Mouse (Mus musculus) kidney, embryonic 16.5 days (tissue): ENCODE results near the gene Rnf8. TPM values are rescaled to one million over a fixed set of nuclear protein-coding genes. Genes with fewer than 3 reads are reported as not detected.
"Not testable (repeated sequence)": the region's sequence is repeated elsewhere in the genome, so short reads cannot be mapped to it uniquely, and the experiment has no call there.

Source experiments
- ATAC-seq: fragments of 200-750 bp; cut with Nextera tagmentation; 2 replicates; pipeline ENCODE4 v1.8.0; 2017; ENCODE audit warnings: moderate TSS enrichment; ENCODE audit not compliant: low FRiP score, low TSS enrichment
- H3K27ac ChIP-seq: fragments of 300-500 bp; sonication (generic); 2 replicates; pipeline ENCODE4 v1.5.1; 2014; ENCODE audit warnings: low read length
- H3K27me3 ChIP-seq: fragments of 300-500 bp; sonication (generic); 2 replicates; pipeline ENCODE4 v1.6.1; 2014; ENCODE audit warnings: low read length, control low read depth, mixed read lengths; ENCODE audit not compliant: insufficient read depth
- H3K36me3 ChIP-seq: fragments of 300-500 bp; sonication (generic); 2 replicates; pipeline ENCODE4 v1.6.1; 2014; ENCODE audit warnings: low read length, control low read depth, mixed read lengths; ENCODE audit not compliant: insufficient read depth
- H3K4me1 ChIP-seq: fragments of 300-500 bp; sonication (generic); 2 replicates; pipeline ENCODE4 v1.6.1; 2014; ENCODE audit warnings: low read length, control low read depth, mixed read lengths; ENCODE audit not compliant: insufficient read depth
- H3K4me2 ChIP-seq: fragments of 300-500 bp; sonication (generic); replicated peaks from 2 replicates; pipeline ENCODE4 v1.6.1; 2014; ENCODE audit warnings: low read depth, low read length
- H3K4me3 ChIP-seq: fragments of 300-500 bp; sonication (generic); 2 replicates; pipeline ENCODE4 v1.5.1; 2014; ENCODE audit warnings: mild to moderate bottlenecking, low read length
- H3K9ac ChIP-seq: fragments of 300-500 bp; sonication (generic); replicated peaks from 2 replicates; pipeline ENCODE4 v1.6.1; 2014; ENCODE audit warnings: low read length
- H3K9me3 ChIP-seq: fragments of 300-500 bp; sonication (generic); 2 replicates; pipeline ENCODE4 v1.6.1; 2016; ENCODE audit warnings: low read length, control low read depth
- WGBS: fragments of 180-500 bp; shearing (Covaris S2); extraction: QIAGEN DNeasy Blood & Tissue Kit; methylation state at CpG from one replicate; pipeline ENCODE4 v1.1.7; 2014; 5-methylcytosine and 5-hydroxymethylcytosine counted together
- polyA plus RNA-seq: library from polyadenylated mRNA; unstranded; fragments of >200 nt; fragmentation: Nextera tagmentation; extraction: Ambion mirVana; gene quantifications from 2 replicates; pipeline ENCODE4 v1.2.1, GENCODE M21; 2015

Gene Rnf8
- polyA plus RNA-seq, 1 experiment from 2014 or later: 86.6 TPM

GRCm38 (mm10) chr17:29589221-29589898 is 25.2 kb upstream of the Rnf8 start:
- H3K9me3 ChIP-seq: no peaks in the 10 kb centered on the region
- no peak overlapping the region for H3K4me3 ChIP-seq
- H3K27me3 ChIP-seq: no peaks in the 10 kb centered on the region
- peaks cover 4% of the 10 kb centered on the region; the same call in 1 of the 2 replicates for H3K36me3 ChIP-seq
- WGBS: 59% methylated on average over 11 of the region's 11 CpGs
- peak overlapping the region; percentile 12; the same call in 1 of the 2 replicates for H3K9ac ChIP-seq
- ATAC-seq: no peak
- no peak overlapping the region for H3K4me2 ChIP-seq
- H3K27ac ChIP-seq: no peak overlapping the region
- H3K4me1 ChIP-seq: peaks cover 4% of the 10 kb centered on the region

GRCm38 (mm10) chr17:29595891-29596770 is 18.5 kb upstream of the Rnf8 start:
- H3K27me3 ChIP-seq: no peaks in the 10 kb centered on the region
- H3K4me1 ChIP-seq: 0 out of 2 replicates have a peak, but pooled peaks cover 3% of the 10 kb centered on the region
- no peak overlapping the region for H3K4me3 ChIP-seq
- H3K4me2 ChIP-seq: no peak overlapping the region
- 0 out of 2 replicates have a peak, but pooled peaks have one; percentile 19 for ATAC-seq
- WGBS: 76% methylated on average over 15 of the region's 15 CpGs
- no peak overlapping the region for H3K27ac ChIP-seq
- H3K9me3 ChIP-seq: no peaks in the 10 kb centered on the region
- H3K9ac ChIP-seq: no peak overlapping the region
- H3K36me3 ChIP-seq: peaks cover 37% of the 10 kb centered on the region

GRCm38 (mm10) chr17:29596771-29597132 is 17.8 kb upstream of the Rnf8 start:
- Histone ChIP-seq H3K4me3 (no peak overlapping the region), H3K9ac (no peak overlapping the region), H3K36me3 (peaks cover 41% of the 10 kb centered on the region), H3K27me3 (no peaks in the 10 kb centered on the region), H3K4me2 (no peak overlapping the region), H3K27ac (no peak overlapping the region), H3K4me1 (0 out of 2 replicates have a peak, but pooled peaks cover 3% of the 10 kb centered on the region), H3K9me3 (no peaks in the 10 kb centered on the region)
- 71% methylated on average over 13 of the region's 13 CpGs for WGBS
- ATAC-seq: 0 out of 2 replicates have a peak, but pooled peaks have one; percentile 57

- 0 out of 2 replicates have a peak, but pooled peaks cover 3% of the 10 kb centered on the region for H3K4me1 ChIP-seq
- peaks cover 47% of the 10 kb centered on the region for H3K36me3 ChIP-seq
- H3K27ac ChIP-seq: no peak overlapping the region
- H3K4me3 ChIP-seq: no peak overlapping the region
- H3K9ac ChIP-seq: no peak overlapping the region
- no peak for ATAC-seq
- no peaks in the 10 kb centered on the region for H3K27me3 ChIP-seq
- H3K9me3 ChIP-seq: 0 out of 2 replicates have a peak, but pooled peaks cover 2% of the 10 kb centered on the region
- WGBS: 94% methylated on average over 14 of the region's 14 CpGs
- H3K4me2 ChIP-seq: no peak overlapping the region
These were observed 15.5 kb upstream of the Rnf8 start for GRCm38 (mm10) chr17:29599051-29599450.

GRCm38 (mm10) chr17:29599537-29599936 is 15.1 kb upstream of the Rnf8 start:
- 0 out of 2 replicates have a peak, but pooled peaks cover 3% of the 10 kb centered on the region for H3K4me1 ChIP-seq
- H3K27ac ChIP-seq: no peak overlapping the region
- H3K36me3 ChIP-seq: peaks cover 47% of the 10 kb centered on the region
- ATAC-seq: no peak
- H3K27me3 ChIP-seq: no peaks in the 10 kb centered on the region
- H3K9me3 ChIP-seq: 0 out of 2 replicates have a peak, but pooled peaks cover 2% of the 10 kb centered on the region
- H3K4me2 ChIP-seq: no peak overlapping the region
- H3K4me3 ChIP-seq: no peak overlapping the region
- 82% methylated on average over 8 of the region's 8 CpGs for WGBS
- H3K9ac ChIP-seq: no peak overlapping the region

- no peak for ATAC-seq
- H3K9me3 ChIP-seq: 0 out of 2 replicates have a peak, but pooled peaks cover 2% of the 10 kb centered on the region
These were observed 13.2 kb upstream of the Rnf8 start for GRCm38 (mm10) chr17:29601391-29601790.

GRCm38 (mm10) chr17:29603283-29603682 is 11.3 kb upstream of the Rnf8 start:
- Histone ChIP-seq H3K4me2 (no peak overlapping the region), H3K27me3 (no peaks in the 10 kb centered on the region), H3K4me1 (no peaks in the 10 kb centered on the region), H3K4me3 (no peak overlapping the region), H3K9me3 (0 out of 2 replicates have a peak, but pooled peaks cover 2% of the 10 kb centered on the region), H3K27ac (no peak overlapping the region), H3K36me3 (peaks cover 32% of the 10 kb centered on the region), H3K9ac (no peak overlapping the region)
- no peak for ATAC-seq
- 22% methylated on average over 6 of the region's 6 CpGs for WGBS

More at GRCm38 (mm10) chr17:29601391-29601790, 13.2 kb upstream of the Rnf8 start:
- no peak overlapping the region for H3K4me3 ChIP-seq
- H3K36me3 ChIP-seq: peaks cover 41% of the 10 kb centered on the region
- no peak overlapping the region for H3K27ac ChIP-seq
- H3K27me3 ChIP-seq: no peaks in the 10 kb centered on the region
- H3K4me1 ChIP-seq: 0 out of 2 replicates have a peak, but pooled peaks cover under 1% of the 10 kb centered on the region
- no peak overlapping the region for H3K4me2 ChIP-seq
- WGBS: 74% methylated on average over 4 of the region's 4 CpGs
- H3K9ac ChIP-seq: no peak overlapping the region

GRCm38 (mm10) chr17:29613453-29613852 is 1.1 kb upstream of the Rnf8 start:
- WGBS: 84% methylated on average over 5 of the region's 5 CpGs
- not testable (repeated sequence) for H3K27ac ChIP-seq, H3K4me3 ChIP-seq, H3K36me3 ChIP-seq, H3K9ac ChIP-seq, ATAC-seq, H3K4me2 ChIP-seq, H3K27me3 ChIP-seq, H3K9me3 ChIP-seq
- peaks cover 32% of the 10 kb centered on the region for H3K4me1 ChIP-seq

- peak overlapping the region; percentile 95 for H3K4me2 ChIP-seq
- peak overlapping the region; percentile 99 for H3K9ac ChIP-seq
- peaks cover 32% of the 10 kb centered on the region for H3K4me1 ChIP-seq
- no peaks in the 10 kb centered on the region for H3K9me3 ChIP-seq
- 0% methylated on average over 38 of the region's 43 CpGs for WGBS
- H3K27ac ChIP-seq: peak overlapping the region; percentile 97
- peak overlapping the region; percentile 99 for H3K4me3 ChIP-seq
- ATAC-seq: peak; percentile 75; the same call in 1 of the 2 replicates
- no peaks in the 10 kb centered on the region for H3K27me3 ChIP-seq
- peaks cover 14% of the 10 kb centered on the region for H3K36me3 ChIP-seq
These were observed 498 bp downstream of the Rnf8 start for GRCm38 (mm10) chr17:29615024-29615551.
